Mouse (Mus musculus) monocyte, adult 2 months (primary cell): ENCODE results near the gene Tnxb.
"Not testable (repeated sequence)": the region's sequence is repeated elsewhere in the genome, so short reads cannot be mapped to it uniquely, and the experiment has no call there.

ENCODE experiments used
- DNase-seq, 2 experiments: peaks; one replicate each; pipeline ENCODE4 v3.0.0; 2022; ENCODE audit warnings: low spot score in 2 of 2, low read depth in 1 of 2

Tnxb gene

DNA sequence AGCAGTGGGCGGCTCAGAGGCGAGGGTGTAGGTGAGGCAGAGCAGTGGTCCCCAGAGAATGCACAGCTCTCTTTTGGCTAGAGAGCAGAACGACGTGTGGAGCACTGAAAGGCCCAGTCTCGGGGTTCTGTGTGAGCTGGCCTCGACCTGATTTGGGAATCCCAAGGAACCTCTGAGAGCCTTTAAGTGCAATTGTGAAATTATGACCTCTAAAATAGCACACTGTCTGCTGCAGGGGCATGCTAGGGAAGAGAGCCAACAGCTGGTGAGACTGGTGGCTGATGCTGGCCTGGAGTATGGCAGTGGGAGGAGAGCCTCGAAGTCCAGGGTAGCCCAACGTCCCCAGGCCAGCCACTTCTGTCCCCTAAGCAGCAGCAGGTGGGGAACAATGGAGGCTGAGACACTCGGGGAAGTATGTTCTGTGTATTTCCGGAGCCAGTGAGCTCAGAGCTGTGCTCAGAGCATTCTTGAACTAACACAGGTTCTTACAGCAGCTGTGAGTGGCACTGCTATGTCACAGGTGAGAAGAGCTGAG lies 13.4 kb downstream of the Tnxb start:
- DNase-seq: no peak

GRCm38 (mm10) chr17:34684253-34684893 lies 14.0 kb downstream of the Tnxb start:
- peak in 1 of 2 experiments; percentile 49 for DNase-seq

GRCm38 (mm10) chr17:34685120-34686110 lies 15.1 kb downstream of the Tnxb start:
- DNase-seq: peak; percentile 33 to 57

- no peak for DNase-seq
Observed at GRCm38 (mm10) chr17:34688889-34689288, 18.6 kb downstream of the Tnxb start.

DNA sequence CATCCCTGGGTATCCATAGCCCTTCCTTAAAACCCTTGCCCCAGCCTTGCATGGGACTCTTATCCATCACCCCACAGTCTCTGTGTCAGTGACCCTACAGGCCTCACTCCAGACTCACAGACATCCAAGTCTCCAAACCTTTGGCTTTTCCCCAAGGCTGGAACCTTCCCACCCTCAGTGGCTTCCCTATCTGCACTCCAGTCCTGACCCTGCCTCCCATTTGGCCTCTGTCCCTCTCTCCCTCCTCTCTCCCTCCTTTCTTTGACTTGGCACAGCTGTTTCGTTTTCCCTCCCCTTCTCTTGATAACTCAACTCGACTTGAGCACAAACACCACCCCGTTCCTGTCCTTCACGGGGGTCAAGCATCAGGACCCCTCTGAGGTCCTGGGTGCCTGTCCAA lies 20.1 kb downstream of the Tnxb start:
- DNase-seq: no peak

DNA sequence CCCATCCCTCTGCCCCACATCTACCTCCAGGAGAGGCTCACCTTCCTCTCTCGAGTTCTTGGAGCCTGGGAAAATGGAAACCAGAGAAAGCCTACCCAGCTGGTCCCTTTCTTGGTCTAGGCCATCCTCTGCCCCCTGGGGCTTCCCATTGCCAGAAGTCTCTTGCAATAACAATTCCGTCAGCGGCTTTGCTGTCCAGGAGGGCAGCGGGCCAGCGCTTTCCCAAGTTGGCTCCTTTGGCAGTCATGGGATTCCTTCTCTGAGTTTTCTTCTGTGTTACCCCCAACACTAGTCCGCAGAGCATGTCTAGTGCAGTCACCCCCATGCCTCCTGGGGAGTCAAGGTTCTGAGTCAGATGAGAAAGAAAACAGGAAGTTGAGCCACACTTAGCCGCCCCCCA lies 22.6 kb downstream of the Tnxb start:
- DNase-seq: no peak

DNA sequence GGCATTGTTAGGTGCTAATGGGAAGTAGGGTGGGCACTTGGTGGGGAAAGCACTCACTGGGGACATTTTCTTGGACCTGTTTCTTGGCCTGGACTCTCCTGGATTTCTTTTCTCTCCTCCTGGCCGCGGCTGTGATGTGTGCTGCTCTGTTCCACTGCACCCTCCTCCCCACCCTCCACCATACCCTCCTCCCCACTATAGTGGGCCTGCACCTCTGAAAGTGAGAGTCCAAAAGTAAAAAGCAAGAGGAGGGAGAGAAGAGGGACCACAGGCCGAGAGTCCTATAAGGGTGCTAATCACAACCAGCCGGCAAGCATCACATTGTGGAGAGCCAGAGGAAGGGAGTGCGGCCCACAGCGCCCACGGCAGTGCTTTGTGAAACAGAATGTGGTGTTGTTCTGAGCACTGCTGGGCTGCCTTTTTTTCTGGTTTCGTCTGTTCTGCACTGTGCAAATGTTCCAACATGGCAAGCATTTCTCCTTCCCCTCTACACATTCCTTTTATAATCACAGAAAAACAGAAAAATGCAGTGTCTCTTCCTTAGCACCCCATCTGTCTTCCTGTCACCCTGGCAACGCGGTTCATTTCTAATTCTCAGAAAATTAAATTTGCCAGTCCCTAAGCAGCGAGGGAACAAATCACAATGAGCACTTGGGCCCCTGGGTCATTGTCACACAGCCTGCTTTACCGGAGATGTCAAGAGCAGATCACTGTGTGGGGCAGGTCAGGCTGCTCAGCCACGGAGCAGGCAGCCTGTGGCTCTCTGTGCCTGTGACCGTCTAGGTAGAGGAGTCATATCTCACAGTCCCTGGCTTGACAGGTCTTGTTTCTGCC lies 29.5 kb downstream of the Tnxb start:
- no peak for DNase-seq

- no peak for DNase-seq
Observed at GRCm38 (mm10) chr17:34700671-34701071, 30.3 kb downstream of the Tnxb start.

DNA sequence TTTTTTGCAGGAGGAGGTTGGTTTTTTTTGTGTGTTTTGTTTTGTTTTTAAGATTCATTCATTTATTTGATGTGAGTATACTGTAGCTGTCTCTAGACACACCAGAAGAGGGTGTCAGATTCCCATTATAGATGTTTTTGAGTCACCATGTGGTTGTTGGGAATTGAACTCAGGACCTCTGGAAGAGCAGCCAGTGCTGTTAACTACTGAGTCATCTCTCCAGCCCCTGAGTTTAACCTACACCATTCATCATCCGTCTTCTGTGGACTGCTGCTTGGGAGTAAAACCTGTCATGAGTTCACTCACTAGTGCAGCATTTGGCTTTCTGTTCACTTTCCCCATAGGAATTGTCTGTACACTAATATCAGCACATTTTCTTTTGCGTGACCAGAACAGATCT lies 36.1 kb downstream of the Tnxb start:
- not testable (repeated sequence) for DNase-seq

DNA sequence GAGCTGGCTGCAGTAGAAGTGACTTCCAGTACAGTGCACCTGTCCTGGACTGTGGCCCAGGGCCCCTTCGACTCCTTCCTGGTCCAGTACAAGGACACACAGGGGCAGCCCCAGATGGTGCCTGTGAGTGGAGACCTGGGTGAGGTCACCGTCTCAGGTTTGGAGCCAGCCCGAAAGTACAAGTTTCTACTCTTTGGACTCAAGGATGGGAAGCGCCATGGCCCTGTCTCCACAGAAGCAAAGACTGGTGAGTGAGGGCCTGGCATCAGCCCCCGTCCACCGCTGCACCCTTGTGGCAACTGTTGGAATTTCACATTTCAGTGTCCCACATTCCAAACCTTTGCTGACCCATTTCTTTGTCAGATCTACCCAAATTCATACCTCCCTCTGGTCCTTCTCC lies 42.6 kb downstream of the Tnxb start:
- DNase-seq: peak in 1 of 2 experiments; percentile 25

- DNase-seq: not testable (repeated sequence)
Observed at GRCm38 (mm10) chr17:34714181-34714907, 44.0 kb downstream of the Tnxb start.

GRCm38 (mm10) chr17:34714908-34715445 lies 44.6 kb downstream of the Tnxb start:
- DNase-seq: not testable (repeated sequence)

GRCm38 (mm10) chr17:34715451-34715850 lies 45.1 kb downstream of the Tnxb start:
- not testable (repeated sequence) for DNase-seq

GRCm38 (mm10) chr17:34716247-34716646 lies 45.9 kb downstream of the Tnxb start:
- DNase-seq: no peak

GRCm38 (mm10) chr17:34717401-34717800 lies 47.1 kb downstream of the Tnxb start:
- DNase-seq: no peak

DNA sequence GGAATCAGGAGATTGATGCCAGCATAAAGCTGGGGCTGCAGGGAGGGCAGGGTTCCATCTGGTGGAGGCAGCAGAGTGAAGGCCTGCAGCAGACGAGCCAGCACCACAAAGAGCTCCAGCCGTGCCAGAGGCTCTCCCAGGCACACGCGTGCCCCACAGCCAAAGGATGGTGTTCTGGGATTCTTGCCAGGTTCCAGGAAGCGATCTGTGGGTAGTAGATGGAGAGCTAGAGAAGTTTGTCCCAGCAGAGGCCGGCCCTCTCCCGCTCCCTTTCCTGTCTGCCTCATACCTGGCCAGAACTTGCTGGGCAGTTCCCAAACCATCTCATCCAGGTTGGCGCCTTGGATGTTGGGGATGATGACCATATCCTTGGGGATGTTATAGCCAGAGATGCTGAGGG lies 49.6 kb downstream of the Tnxb start:
- not testable (repeated sequence) for DNase-seq

DNA sequence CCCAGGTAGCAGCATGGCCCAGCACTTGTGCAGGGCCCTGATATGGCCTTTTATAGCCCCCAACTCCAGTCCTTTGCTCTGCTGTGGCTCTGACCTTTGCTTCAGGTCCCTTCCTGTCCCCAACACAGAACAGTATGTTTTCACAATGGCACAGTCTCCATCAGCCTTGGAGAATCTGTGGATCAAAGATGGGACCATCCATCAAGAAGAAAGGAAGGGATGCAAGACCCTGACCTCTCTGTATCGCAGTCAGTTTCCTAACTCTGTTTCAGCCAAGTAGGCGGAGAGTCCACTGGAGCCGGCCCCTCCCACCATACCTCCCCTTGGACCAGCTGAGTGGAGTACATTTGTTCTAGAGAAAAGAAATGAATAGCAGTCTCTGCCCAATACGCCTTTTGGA lies 51.9 kb downstream of the Tnxb start:
- DNase-seq: not testable (repeated sequence)

- no peak for DNase-seq
Observed at GRCm38 (mm10) chr17:34723066-34723465, 52.7 kb downstream of the Tnxb start.

DNA sequence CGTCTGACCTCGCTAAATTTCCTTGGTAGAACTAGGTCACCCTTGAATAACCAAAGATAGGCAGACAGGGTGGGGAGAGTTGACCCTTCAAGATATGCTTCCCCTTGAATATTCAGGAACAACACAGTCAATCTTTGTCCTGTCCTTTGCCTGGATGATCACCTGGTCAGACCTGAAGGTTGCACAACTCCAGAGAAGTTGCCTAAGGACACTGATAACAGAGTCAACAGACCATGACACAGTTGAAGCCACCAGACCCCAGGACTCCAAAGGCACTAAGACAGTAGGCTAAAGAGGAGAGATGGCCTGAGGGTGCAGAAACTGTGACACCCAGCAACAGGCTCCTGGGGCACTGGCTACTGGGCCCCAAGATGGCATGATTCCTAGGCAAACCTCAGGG lies 57.6 kb downstream of the Tnxb start:
- no peak for DNase-seq

- not testable (repeated sequence) for DNase-seq
Observed at GRCm38 (mm10) chr17:34729155-34729554, 58.8 kb downstream of the Tnxb start.
